In genomic region chr1:184995335-184995734, GRCm38 (mm10) we compare ENCODE assay signal across 24 mouse cellular contexts. TPM values are rescaled to one million over a fixed set of nuclear protein-coding genes. Genes with fewer than 3 reads are reported as not detected.
DNase-seq lines count a peak whose midpoint lies in the region; ATAC-seq lines count a peak whose summit lies in the region.
"Had no signal": no experiment of that assay in that cellular context is flagged by ENCODE, and none has a peak within 500 bp of the region (broad histone marks: within the 10 kb centered on the region; RNA-seq: fewer than 3 reads in every experiment).

No protein-coding gene starts in this region.

- H3K9ac ChIP-seq in heart, embryonic 16.5 days (ENCODE audit: low read length): no peak overlapping the region
- no peak overlapping the region for H3K9ac ChIP-seq in liver, embryonic 13.5 days
- H3K9ac ChIP-seq: heart, embryonic 15.5 days; hindbrain, embryonic 12.5 days; hindbrain, embryonic 15.5 days had no signal

- H3K27ac ChIP-seq in heart, embryonic 16.5 days (ENCODE audit: low read length): peak overlapping the region; percentile 46
- no peak overlapping the region for H3K27ac ChIP-seq in liver, embryonic 13.5 days
- H3K27ac ChIP-seq: forebrain, embryonic 10.5 days; heart, embryonic 15.5 days; hindbrain, embryonic 12.5 days; hindbrain, embryonic 15.5 days had no signal

- H3K9me3 ChIP-seq in heart, embryonic 16.5 days (replicated peaks; ENCODE audit: control insufficient read depth, low read length): no peaks in the 10 kb centered on the region
- H3K9me3 ChIP-seq in liver, embryonic 13.5 days (replicated peaks): no peaks in the 10 kb centered on the region
- H3K9me3 ChIP-seq: forebrain, embryonic 10.5 days; heart, embryonic 15.5 days; hindbrain, embryonic 12.5 days; hindbrain, embryonic 15.5 days had no signal

- no peak overlapping the region for H3K4me3 ChIP-seq in heart, embryonic 16.5 days (ENCODE audit: low read length)
- no peak overlapping the region for H3K4me3 ChIP-seq in liver, embryonic 13.5 days (replicated peaks)
- H3K4me3 ChIP-seq: forebrain, embryonic 10.5 days; heart, embryonic 15.5 days; hindbrain, embryonic 12.5 days; hindbrain, embryonic 15.5 days had no signal

- 70% methylated on average over 4 of the region's 4 CpGs for WGBS in heart, embryonic 16.5 days
- 36% methylated on average over 4 of the region's 4 CpGs for WGBS in liver, embryonic 13.5 days (ENCODE audit: insufficient replicate concordance)

- peaks cover 26% of the 10 kb centered on the region for H3K4me1 ChIP-seq in heart, embryonic 16.5 days (ENCODE audit: control insufficient read depth, insufficient read depth, low read length)
- H3K4me1 ChIP-seq in liver, embryonic 13.5 days (replicated peaks): peaks cover 8% of the 10 kb centered on the region; the same call in 1 of the 2 replicates

- no peaks in the 10 kb centered on the region for H3K36me3 ChIP-seq in heart, embryonic 16.5 days (ENCODE audit: control insufficient read depth, insufficient read depth)
- H3K36me3 ChIP-seq in liver, embryonic 13.5 days: no peaks in the 10 kb centered on the region
- H3K36me3 ChIP-seq: forebrain, embryonic 10.5 days; G1E; heart, embryonic 15.5 days; hindbrain, embryonic 12.5 days; hindbrain, embryonic 15.5 days had no signal

- DNase-seq in heart, adult 11 months: peak; percentile 75
- DNase-seq in heart, postnatal 10 days: no peak
- no peak for DNase-seq in heart, adult 9 months (ENCODE audit: low spot score in 2 of 2)
- no peak for DNase-seq in liver, embryonic 13.5 days
- no peak for DNase-seq in liver
- DNase-seq: adrenal gland, postnatal 10 days; adrenal gland, postnatal 36 days; B cell, adult 2 months; cerebellum, adult 18-20 months; cerebellum, adult 9-10 months; cerebellum, postnatal 14 days; gastrocnemius, postnatal 25 days; kidney, adult 18-20 months had no signal

- H3K27me3 ChIP-seq in heart, embryonic 16.5 days (ENCODE audit: control insufficient read depth, insufficient read depth, low read length): no peaks in the 10 kb centered on the region
- peaks cover 34% of the 10 kb centered on the region for H3K27me3 ChIP-seq in liver, embryonic 13.5 days
- H3K27me3 ChIP-seq: CH12.LX; hindbrain, embryonic 12.5 days; hindbrain, embryonic 15.5 days; Patski had no signal

- intact Hi-C loops in heart, postnatal 10 days (cut with DNase I): no loop called here

- ATAC-seq in heart, embryonic 16.5 days (replicated peaks; ENCODE audit: extremely low read depth, insufficient read depth, low FRiP score): no peak
- ATAC-seq in liver, embryonic 13.5 days (ENCODE audit: low read depth): peak; percentile 69
- ATAC-seq: forebrain, embryonic 14.5 days; intestine, embryonic 16.5 days; Patski had no signal

- H3K4me2 ChIP-seq in heart, embryonic 16.5 days (ENCODE audit: low read depth, low read length): no peak overlapping the region
- H3K4me2 ChIP-seq in liver, embryonic 13.5 days: no peak overlapping the region
- H3K4me2 ChIP-seq: heart, embryonic 15.5 days; hindbrain, embryonic 12.5 days; hindbrain, embryonic 15.5 days had no signal

RNA-seq across cellular contexts. Expression of gene Mark1, which starts 4.0 kb away (rescaled TPM):
- total RNA-seq in heart, postnatal 10 days (2021): 1 to 10 TPM; 8.7 to 9.0 TPM
- 1.6 TPM in 2 replicates for polyA plus RNA-seq in heart, embryonic 16.5 days (2015; fragmentation: Nextera tagmentation; extraction: Ambion mirVana)
- polyA plus RNA-seq in liver, embryonic 13.5 days (2015; fragmentation: Nextera tagmentation; extraction: Ambion mirVana): 0.13 and 0.16 TPM in 2 replicates
- total RNA-seq: CH12.LX; hematopoietic stem cell, adult 5-6 weeks had no signal
- polyA plus RNA-seq: G1E had no signal
